Mouse (Mus musculus): ENCODE measurements around the gene Hipk4. TPM values are rescaled to one million over a fixed set of nuclear protein-coding genes. Genes with fewer than 3 reads are reported as not detected.

The Hipk4 gene
- polyA plus RNA-seq, 1 experiment = 0.20 TPM

DNA sequence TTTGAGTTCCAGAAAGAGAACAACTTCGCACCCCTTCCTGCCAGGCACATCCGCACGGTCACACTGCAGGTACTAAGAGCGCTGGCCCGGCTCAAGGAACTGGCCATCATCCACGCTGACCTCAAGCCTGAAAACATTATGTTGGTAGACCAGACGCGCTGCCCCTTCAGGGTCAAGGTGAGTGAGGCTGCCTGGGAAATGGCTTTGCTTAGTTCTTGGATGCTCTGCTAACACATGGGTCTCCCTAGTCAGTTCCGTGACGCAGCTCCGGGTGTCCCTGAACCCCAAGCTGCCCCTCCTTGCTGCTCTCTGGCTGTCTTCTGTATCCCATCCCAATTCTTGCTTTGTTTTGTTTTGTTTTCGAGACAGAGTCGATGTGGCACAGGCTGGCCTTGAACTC, 738 bp downstream of the Hipk4 start:
- no peak for TF ChIP-seq CTCF (IDR thresholded peaks at IDR 0.05; ENCODE audit: borderline replicate concordance, insufficient read depth, low read depth, low read length)
- Histone ChIP-seq H3K4me1 (ENCODE audit: control insufficient read depth, insufficient read depth, low read length) (no peaks in the 10 kb centered on the region), H3K27me3 (ENCODE audit: control insufficient read depth, insufficient read depth, low read length) (no peaks in the 10 kb centered on the region), H3K27ac (ENCODE audit: insufficient read depth, low read length) (no peak overlapping the region), H3K4me3 (replicated peaks; ENCODE audit: insufficient read depth, low read depth, low read length) (no peak overlapping the region)
- WGBS = 95% methylated on average over 13 of the region's 13 CpGs
- no peak for DNase-seq

DNA sequence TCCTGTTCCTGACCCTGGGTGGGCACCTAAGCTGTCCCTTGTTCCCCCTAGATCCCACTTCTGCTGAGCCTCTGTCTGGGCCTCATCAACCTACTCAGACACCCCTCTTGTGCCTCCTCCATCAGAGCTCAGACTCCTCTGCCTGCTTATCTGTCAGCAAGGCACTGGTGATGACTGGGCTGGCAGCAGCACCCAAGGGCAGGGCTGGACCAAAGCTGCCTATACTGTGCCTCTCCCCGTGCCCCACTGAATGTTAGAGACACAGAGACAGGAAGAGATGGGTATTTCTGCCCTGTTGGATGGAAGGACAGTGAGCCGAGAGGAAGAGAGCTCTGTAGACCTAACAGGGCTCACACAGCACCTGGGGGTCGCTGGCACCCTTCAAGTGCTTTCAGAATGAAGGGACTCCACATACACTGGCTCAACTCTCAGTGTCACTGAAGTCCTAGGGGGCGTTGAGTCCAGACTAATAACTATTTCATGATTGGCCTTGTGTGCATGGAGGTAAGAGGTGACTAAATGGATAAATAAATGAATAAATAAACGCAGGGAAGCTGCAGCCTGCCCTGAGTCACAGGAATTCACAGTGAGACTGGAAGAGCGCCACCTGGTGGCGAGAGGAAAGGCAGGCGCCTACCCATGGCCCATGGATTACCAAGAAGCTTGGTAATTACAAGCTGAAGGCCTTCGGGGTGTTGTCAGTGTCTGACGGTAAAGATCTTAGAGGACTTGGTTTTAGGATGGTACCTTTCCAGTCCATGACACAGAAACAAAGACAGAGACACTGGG, 3.2 kb downstream of the Hipk4 start:
- Histone ChIP-seq H3K4me1 (ENCODE audit: control insufficient read depth, insufficient read depth, low read length) (no peaks in the 10 kb centered on the region), H3K27ac (ENCODE audit: insufficient read depth, low read length) (no peak overlapping the region), H3K27me3 (ENCODE audit: control insufficient read depth, insufficient read depth, low read length) (no peaks in the 10 kb centered on the region), H3K4me3 (replicated peaks; ENCODE audit: insufficient read depth, low read depth, low read length) (no peak overlapping the region)
- TF ChIP-seq CTCF (IDR thresholded peaks at IDR 0.05; ENCODE audit: borderline replicate concordance, insufficient read depth, low read depth, low read length) = peak; percentile 94
- TF ChIP-seq POLR2A (IDR thresholded peaks at IDR 0.05; ENCODE audit: borderline replicate concordance, insufficient read depth, low read length) = no peak
- 15% methylated on average over 10 of the region's 10 CpGs for WGBS
- peak; percentile 76 to 79 for DNase-seq

- WGBS = 61% methylated on average over 21 of the region's 21 CpGs
These were observed 6.0 kb downstream of the Hipk4 start for GRCm38 (mm10) chr7:27529070-27529469.

GRCm38 (mm10) chr7:27530937-27531336, 7.9 kb downstream of the Hipk4 start:
- no peaks in the 10 kb centered on the region for H3K27me3 ChIP-seq (ENCODE audit: control insufficient read depth, insufficient read depth, low read length)
- no peak for DNase-seq
- H3K4me1 ChIP-seq (ENCODE audit: control insufficient read depth, insufficient read depth, low read length) = no peaks in the 10 kb centered on the region
- 78% methylated on average over 3 of the region's 3 CpGs for WGBS
- no peak overlapping the region for H3K27ac ChIP-seq (ENCODE audit: insufficient read depth, low read length)
- no peak overlapping the region for H3K4me3 ChIP-seq (replicated peaks; ENCODE audit: insufficient read depth, low read depth, low read length)
- TF ChIP-seq POLR2A (IDR thresholded peaks at IDR 0.05; ENCODE audit: borderline replicate concordance, insufficient read depth, low read length) = no peak
- 0 out of 2 replicates have a peak, but pooled peaks have one; percentile 2 for TF ChIP-seq CTCF (IDR thresholded peaks at IDR 0.05; ENCODE audit: borderline replicate concordance, insufficient read depth, low read depth, low read length)

More at GRCm38 (mm10) chr7:27529070-27529469, 6.0 kb downstream of the Hipk4 start:
- Histone ChIP-seq H3K27ac (ENCODE audit: insufficient read depth, low read length) (no peak overlapping the region), H3K27me3 (ENCODE audit: control insufficient read depth, insufficient read depth, low read length) (no peaks in the 10 kb centered on the region), H3K4me3 (replicated peaks; ENCODE audit: insufficient read depth, low read depth, low read length) (no peak overlapping the region), H3K4me1 (ENCODE audit: control insufficient read depth, insufficient read depth, low read length) (no peaks in the 10 kb centered on the region)
- DNase-seq = no peak
- TF ChIP-seq CTCF (IDR thresholded peaks at IDR 0.05; ENCODE audit: borderline replicate concordance, insufficient read depth, low read depth, low read length) (no peak), POLR2A (IDR thresholded peaks at IDR 0.05; ENCODE audit: borderline replicate concordance, insufficient read depth, low read length) (no peak)

DNA sequence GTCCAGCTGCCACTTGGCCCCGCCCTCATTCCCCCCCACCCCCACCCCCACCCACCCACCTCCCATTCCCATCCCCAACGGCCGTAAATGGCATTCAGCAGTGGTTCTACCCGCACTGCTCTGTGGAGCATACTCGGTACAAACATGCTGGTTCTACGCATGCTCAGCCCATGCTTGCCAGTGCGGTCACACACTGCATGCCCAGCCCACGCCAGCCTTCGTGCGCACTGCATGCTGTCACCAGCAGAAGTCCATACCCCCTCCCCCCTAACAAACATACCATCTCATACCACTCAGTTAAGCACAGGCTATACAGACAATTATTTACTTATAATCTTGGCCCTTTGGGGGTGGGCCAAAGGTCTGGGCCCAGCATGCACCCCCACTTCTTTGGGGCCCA, 8.6 kb downstream of the Hipk4 start:
- H3K27ac ChIP-seq (ENCODE audit: insufficient read depth, low read length) = no peak overlapping the region
- H3K4me1 ChIP-seq (ENCODE audit: control insufficient read depth, insufficient read depth, low read length) = no peaks in the 10 kb centered on the region
- H3K27me3 ChIP-seq (ENCODE audit: control insufficient read depth, insufficient read depth, low read length) = no peaks in the 10 kb centered on the region
- no peak overlapping the region for H3K4me3 ChIP-seq (replicated peaks; ENCODE audit: insufficient read depth, low read depth, low read length)
- no peak for TF ChIP-seq CTCF (IDR thresholded peaks at IDR 0.05; ENCODE audit: borderline replicate concordance, insufficient read depth, low read depth, low read length)
- TF ChIP-seq POLR2A (IDR thresholded peaks at IDR 0.05; ENCODE audit: borderline replicate concordance, insufficient read depth, low read length) = no peak
- WGBS = 84% methylated on average over 10 of the region's 10 CpGs
- DNase-seq = no peak

DNA sequence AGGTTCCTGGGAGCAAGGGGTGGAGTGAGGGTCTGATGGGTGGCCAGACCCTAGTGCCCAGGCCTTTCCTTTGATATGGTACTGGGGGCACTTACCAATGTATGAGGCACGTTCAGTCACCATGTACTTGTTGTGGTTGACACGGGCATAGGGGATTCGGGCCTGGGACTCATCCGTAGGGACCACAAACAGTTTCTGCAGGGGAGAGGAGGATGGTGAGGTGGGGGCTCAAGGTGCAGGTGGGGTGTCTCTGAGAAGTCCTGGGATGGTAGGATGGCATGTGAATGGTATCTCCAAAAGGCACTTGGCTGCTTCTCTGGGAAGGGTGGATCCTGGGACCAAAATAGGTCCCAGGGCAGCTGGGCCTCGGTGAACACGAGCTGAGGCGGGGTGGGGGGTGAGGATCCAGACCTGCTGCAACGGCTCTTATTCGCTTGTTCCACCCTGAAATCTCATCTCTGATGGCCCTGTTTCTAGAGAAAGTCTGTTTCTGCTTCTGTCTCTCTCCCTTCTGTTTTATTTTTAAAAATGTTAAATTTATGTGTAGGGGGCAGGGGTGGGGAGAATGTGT, 9.5 kb downstream of the Hipk4 start:
- TF ChIP-seq POLR2A (IDR thresholded peaks at IDR 0.05; ENCODE audit: borderline replicate concordance, insufficient read depth, low read length) (no peak), CTCF (IDR thresholded peaks at IDR 0.05; ENCODE audit: borderline replicate concordance, insufficient read depth, low read depth, low read length) (no peak)
- Histone ChIP-seq H3K4me1 (ENCODE audit: control insufficient read depth, insufficient read depth, low read length) (no peaks in the 10 kb centered on the region), H3K4me3 (replicated peaks; ENCODE audit: insufficient read depth, low read depth, low read length) (no peak overlapping the region), H3K27me3 (ENCODE audit: control insufficient read depth, insufficient read depth, low read length) (no peaks in the 10 kb centered on the region), H3K27ac (ENCODE audit: insufficient read depth, low read length) (no peak overlapping the region)
- WGBS = 75% methylated on average over 9 of the region's 9 CpGs
- DNase-seq = no peak

DNA sequence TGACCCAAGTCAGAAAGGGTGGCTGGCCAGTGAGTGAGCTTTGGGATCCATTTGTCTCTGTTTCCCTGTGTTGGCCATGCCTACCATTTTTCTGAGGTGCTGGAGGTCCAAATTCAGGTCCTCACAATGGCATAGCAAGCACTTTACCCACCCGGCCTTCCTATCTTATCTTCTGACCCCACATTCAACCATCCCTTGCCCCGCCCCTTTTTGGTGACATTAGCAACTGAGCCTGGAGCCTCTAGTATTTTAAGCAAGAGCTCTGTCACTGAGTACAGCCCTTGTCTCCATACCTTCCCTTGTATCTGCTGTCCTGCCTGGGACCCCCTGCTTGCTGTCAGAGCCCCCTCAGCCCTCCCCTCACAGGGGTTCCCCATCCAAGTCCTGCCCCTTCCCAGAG, 12.3 kb downstream of the Hipk4 start:
- 91% methylated on average over 2 of the region's 2 CpGs for WGBS
- H3K4me3 ChIP-seq (replicated peaks; ENCODE audit: insufficient read depth, low read depth, low read length) = no peak overlapping the region
- TF ChIP-seq CTCF (IDR thresholded peaks at IDR 0.05; ENCODE audit: borderline replicate concordance, insufficient read depth, low read depth, low read length) (no peak), POLR2A (IDR thresholded peaks at IDR 0.05; ENCODE audit: borderline replicate concordance, insufficient read depth, low read length) (no peak)
- no peak for DNase-seq
- no peaks in the 10 kb centered on the region for H3K4me1 ChIP-seq (ENCODE audit: control insufficient read depth, insufficient read depth, low read length)
- no peaks in the 10 kb centered on the region for H3K27me3 ChIP-seq (ENCODE audit: control insufficient read depth, insufficient read depth, low read length)
- no peak overlapping the region for H3K27ac ChIP-seq (ENCODE audit: insufficient read depth, low read length)

DNA sequence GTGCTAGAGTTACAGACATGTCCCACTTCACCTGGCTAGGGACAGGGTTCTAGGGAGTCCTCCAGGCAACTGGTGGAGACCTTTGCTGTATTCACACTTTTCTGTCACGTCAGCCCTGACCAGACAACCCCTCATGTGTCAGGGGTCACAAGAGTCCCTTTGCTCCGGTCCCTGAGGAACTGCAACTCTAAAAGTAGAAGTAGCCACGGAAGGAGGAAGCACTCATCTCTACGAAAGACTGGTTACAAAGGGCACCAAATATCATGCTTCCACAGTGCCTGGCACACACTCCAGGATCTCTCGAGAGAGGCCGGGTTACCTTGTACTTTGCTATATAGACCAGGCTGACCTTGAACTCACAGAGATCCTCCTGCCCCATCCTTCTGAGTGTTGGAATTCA, 13.6 kb downstream of the Hipk4 start:
- Histone ChIP-seq H3K27me3 (ENCODE audit: control insufficient read depth, insufficient read depth, low read length) (no peaks in the 10 kb centered on the region), H3K27ac (ENCODE audit: insufficient read depth, low read length) (no peak overlapping the region), H3K4me3 (replicated peaks; ENCODE audit: insufficient read depth, low read depth, low read length) (no peak overlapping the region), H3K4me1 (ENCODE audit: control insufficient read depth, insufficient read depth, low read length) (peaks cover 5% of the 10 kb centered on the region; the same call in 1 of the 2 replicates)
- TF ChIP-seq POLR2A (IDR thresholded peaks at IDR 0.05; ENCODE audit: borderline replicate concordance, insufficient read depth, low read length) (no peak), CTCF (IDR thresholded peaks at IDR 0.05; ENCODE audit: borderline replicate concordance, insufficient read depth, low read depth, low read length) (no peak)
- no peak for DNase-seq
- 91% methylated on average over 6 of the region's 6 CpGs for WGBS
